Mouse (Mus musculus) embryonic facial prominence, embryonic 14.5 days (tissue): ENCODE data around the gene Atg14. TPM values are rescaled to one million over a fixed set of nuclear protein-coding genes. Genes with fewer than 3 reads are reported as not detected.
"Not testable (repeated sequence)": the region's sequence is repeated elsewhere in the genome, so short reads cannot be mapped to it uniquely, and the experiment has no call there.

Experiments
- ATAC-seq: fragments of 200-750 bp; cut with Nextera tagmentation; 2 replicates; pipeline ENCODE4 v1.8.0; 2017; ENCODE audit warnings: low read depth, moderate number of reproducible peaks, moderate TSS enrichment
- DNase-seq: peaks from one replicate; pipeline ENCODE4 v3.0.0-alpha.2; 2015; ENCODE audit warnings: low spot score
- H3K27ac ChIP-seq: fragments of 300-500 bp; sonication (generic); replicated peaks from 2 replicates; pipeline ENCODE4 v1.5.1; 2014; ENCODE audit warnings: low read depth, mild to moderate bottlenecking, low read length, moderate library complexity
- H3K27me3 ChIP-seq: fragments of 300-500 bp; sonication (generic); replicated peaks from 2 replicates; pipeline ENCODE4 v1.6.1; 2014; ENCODE audit warnings: low read length; ENCODE audit not compliant: control insufficient read depth, insufficient read depth
- H3K36me3 ChIP-seq: fragments of 300-500 bp; sonication (generic); 2 replicates; pipeline ENCODE4 v1.6.1; 2014; ENCODE audit warnings: low read length, mixed read lengths; ENCODE audit not compliant: control insufficient read depth, insufficient read depth
- H3K4me1 ChIP-seq: fragments of 300-500 bp; sonication (generic); 2 replicates; pipeline ENCODE4 v1.6.1; 2014; ENCODE audit warnings: antibody characterized with exemption, low read length; ENCODE audit not compliant: control insufficient read depth, insufficient read depth
- H3K4me2 ChIP-seq: fragments of 300-500 bp; sonication (generic); 2 replicates; pipeline ENCODE4 v1.6.1; 2014; ENCODE audit warnings: low read depth, mild to moderate bottlenecking, low read length, moderate library complexity, mixed read lengths
- H3K4me3 ChIP-seq: fragments of 300-500 bp; sonication (generic); 2 replicates; pipeline ENCODE4 v1.5.1; 2014; ENCODE audit warnings: low read depth, mild to moderate bottlenecking, low read length
- H3K9ac ChIP-seq: fragments of 300-500 bp; sonication (generic); 2 replicates; pipeline ENCODE4 v1.6.1; 2014; ENCODE audit warnings: low read depth, mild to moderate bottlenecking, low read length, moderate library complexity, mixed read lengths
- H3K9me3 ChIP-seq: fragments of 300-500 bp; sonication (generic); 2 replicates; pipeline ENCODE4 v1.6.1; 2016; ENCODE audit warnings: low read length; ENCODE audit not compliant: control insufficient read depth
- WGBS: fragments of 180-500 bp; shearing (Covaris S2); extraction: QIAGEN DNeasy Blood & Tissue Kit; methylation state at CpG from one replicate; pipeline ENCODE4 v1.1.7; 2014; 5-methylcytosine and 5-hydroxymethylcytosine counted together
- polyA plus RNA-seq: library from polyadenylated mRNA; unstranded; fragments of >200 nt; fragmentation: Nextera tagmentation; extraction: Ambion mirVana; gene quantifications from 2 replicates; pipeline ENCODE4 v1.2.1, GENCODE M21; 2014

Atg14 gene
- polyA plus RNA-seq: 12.5 and 14.4 TPM in 2 replicates

DNA sequence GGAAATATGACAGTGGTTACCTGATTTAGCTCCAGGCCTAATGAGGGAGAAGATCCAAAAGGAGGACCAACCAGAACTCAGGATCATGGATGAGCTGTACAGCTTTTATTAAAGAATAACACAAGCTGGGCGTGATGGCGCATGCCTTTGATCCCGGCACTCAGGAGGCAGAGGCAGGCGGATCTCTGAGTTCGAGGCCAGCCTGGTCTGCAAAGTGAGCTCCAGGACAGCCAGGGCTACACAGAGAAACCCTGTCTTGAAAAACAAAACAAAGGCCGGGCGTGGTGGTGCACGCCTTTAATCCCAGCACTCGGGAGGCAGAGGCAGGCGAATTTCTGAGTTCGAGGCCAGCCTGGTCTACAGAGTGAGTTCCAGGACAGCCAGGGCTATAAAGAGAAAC lies at the start of gene Atg14:
Atg14 (minus strand) TSS at position 101 of the 400 bp plus-strand sequence.
- DNase-seq, H3K4me1 ChIP-seq, H3K4me2 ChIP-seq, H3K27ac ChIP-seq, H3K9ac ChIP-seq, H3K4me3 ChIP-seq, H3K27me3 ChIP-seq, H3K36me3 ChIP-seq, H3K9me3 ChIP-seq, ATAC-seq: not testable (repeated sequence)
- WGBS: 90% methylated on average over 11 of the region's 11 CpGs

DNA sequence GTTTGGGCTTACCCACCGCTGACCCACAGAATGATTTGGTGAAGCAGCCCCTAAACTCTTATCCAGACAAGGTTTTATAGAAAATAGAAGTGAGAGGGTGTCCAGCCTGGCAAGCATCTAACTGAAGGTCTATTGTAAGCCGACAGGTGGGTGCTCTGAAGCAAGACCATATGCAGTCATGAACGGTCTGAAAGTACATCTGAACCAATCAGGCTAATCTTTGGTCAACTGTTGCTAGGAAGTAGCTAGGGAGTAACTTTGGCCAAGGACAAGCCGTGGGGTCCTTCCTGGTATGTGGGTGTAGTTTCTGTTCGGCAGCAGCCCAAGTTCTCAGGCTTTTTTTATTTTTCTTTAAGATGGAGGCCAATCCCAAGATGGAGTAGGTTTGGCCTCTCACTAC lies 48.4 kb upstream of the Atg14 start:
- H3K27ac ChIP-seq: no peak overlapping the region
- ATAC-seq (no peak), DNase-seq (no peak)
- H3K9ac ChIP-seq: no peak overlapping the region
- H3K9me3 ChIP-seq: no peaks in the 10 kb centered on the region
- H3K4me2 ChIP-seq: no peak overlapping the region
- H3K4me3 ChIP-seq: no peak overlapping the region
- H3K27me3 ChIP-seq: no peaks in the 10 kb centered on the region
- H3K36me3 ChIP-seq: no peaks in the 10 kb centered on the region
- H3K4me1 ChIP-seq: no peaks in the 10 kb centered on the region
- WGBS: 87% methylated on average over 5 of the region's 5 CpGs

DNA sequence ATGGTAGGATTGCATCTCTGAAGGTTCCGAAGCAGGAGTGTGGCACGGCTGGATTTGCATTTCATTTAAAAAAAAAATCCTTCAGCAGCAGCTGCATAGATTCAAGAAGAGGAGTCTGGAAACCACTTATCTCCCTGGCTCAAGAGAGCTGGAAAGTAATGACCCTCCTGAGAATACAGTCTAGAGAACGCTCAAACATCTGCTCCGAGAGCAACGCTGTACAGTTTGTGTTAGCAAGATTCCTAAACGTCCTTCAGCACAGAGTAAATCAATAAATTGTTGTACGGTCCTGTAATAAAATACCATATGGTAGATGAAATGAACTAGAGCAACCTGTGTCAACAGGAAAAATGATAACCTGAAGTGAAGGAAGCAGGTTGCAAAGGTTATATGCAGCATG lies 42.8 kb upstream of the Atg14 start:
- Histone ChIP-seq H3K4me3 (no peak overlapping the region), H3K27me3 (no peaks in the 10 kb centered on the region), H3K9ac (no peak overlapping the region), H3K4me2 (no peak overlapping the region), H3K9me3 (no peaks in the 10 kb centered on the region), H3K4me1 (no peaks in the 10 kb centered on the region), H3K27ac (no peak overlapping the region), H3K36me3 (no peaks in the 10 kb centered on the region)
- peak; percentile 38 for DNase-seq
- no peak for ATAC-seq
- 51% methylated on average over 7 of the region's 7 CpGs for WGBS

DNA sequence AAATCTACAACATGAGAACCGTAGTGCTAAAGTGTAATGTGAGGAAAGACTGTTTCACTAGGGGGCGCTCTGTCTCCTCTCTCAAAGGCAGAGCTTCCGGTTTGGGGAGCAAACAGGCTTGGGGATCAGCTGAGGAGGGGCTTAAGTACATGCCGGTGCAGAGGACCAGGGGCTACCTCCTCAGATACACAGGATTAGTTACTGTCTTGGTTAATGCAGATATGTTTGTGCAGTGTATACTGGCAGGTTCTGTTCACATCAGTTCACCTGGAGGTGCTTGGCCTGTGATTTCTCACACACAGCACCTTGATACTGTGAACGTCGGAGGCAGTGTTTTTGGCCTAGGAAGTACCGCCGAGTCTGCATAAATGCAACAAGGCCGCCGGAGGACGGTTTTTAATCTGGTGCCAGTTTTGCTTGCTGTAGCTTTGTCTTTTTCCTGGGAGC lies 27.5 kb upstream of the Atg14 start:
- Histone ChIP-seq H3K9me3 (no peaks in the 10 kb centered on the region), H3K4me2 (peak overlapping the region; percentile 54), H3K4me1 (no peaks in the 10 kb centered on the region), H3K27me3 (no peaks in the 10 kb centered on the region), H3K27ac (no peak overlapping the region), H3K36me3 (no peaks in the 10 kb centered on the region), H3K9ac (peak overlapping the region; percentile 38; the same call in 1 of the 2 replicates), H3K4me3 (peak overlapping the region; percentile 25)
- peak; percentile 88 for DNase-seq
- WGBS: 14% methylated on average over 11 of the region's 11 CpGs
- peak; percentile 44 for ATAC-seq

DNA sequence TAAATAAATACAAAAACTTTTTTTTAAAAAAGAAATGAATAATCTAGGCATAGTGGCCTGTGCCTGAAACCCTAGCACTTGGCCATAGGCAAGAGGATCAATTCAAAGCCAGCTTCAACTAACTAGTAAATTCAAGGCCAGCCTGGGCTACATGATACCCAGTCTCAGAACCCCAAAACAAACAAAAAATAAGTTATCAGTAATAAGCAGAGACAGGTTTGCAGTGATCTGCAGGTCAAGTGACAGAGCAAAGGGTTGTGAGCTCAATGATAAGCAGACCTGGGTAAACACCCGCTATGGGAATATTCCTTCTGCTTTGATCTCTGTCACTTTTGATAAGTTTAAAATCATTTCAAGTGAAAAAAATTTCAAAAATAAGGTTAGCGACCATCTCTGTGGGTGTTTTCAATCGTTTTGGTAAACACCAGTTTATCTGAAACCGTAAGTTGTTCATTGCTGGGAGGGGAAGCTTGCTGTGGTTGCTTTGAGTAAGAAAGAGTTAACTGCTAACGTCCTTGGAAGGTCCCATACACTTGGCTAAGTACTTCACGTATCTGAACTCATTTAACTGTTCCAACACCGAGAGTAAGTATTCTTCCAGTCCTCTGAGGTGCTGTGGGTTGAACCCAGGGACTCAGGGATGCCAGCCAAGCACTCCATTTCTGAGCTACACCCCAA lies 24.1 kb upstream of the Atg14 start:
- WGBS: 40% methylated on average over 7 of the region's 7 CpGs

DNA sequence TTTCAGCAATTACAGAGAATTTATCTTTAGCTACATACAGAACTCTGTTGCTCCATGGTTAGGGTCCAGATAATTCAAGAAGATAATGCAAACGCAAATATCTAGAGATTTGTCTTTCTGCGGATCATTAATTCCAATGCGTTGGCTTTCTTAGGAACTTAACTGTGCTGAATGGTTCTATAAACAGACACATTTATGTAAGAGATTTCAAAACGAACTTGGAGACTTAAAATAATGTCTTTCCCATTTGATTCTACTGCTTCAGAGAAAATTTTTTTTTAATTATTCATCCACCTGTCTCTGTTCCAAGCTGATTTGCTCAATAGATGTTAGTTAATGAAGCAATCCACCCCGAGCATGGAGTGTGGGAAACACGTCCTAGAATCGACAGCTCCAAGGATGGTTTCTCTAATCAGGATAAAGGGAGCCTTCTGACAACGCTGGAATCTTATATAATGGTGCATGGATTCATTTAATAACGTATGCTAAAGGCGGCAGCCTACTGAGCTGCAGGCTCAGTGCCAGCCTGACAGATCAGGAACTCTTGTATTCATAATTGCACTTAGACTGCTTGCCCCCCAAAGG lies 20.0 kb upstream of the Atg14 start:
- ATAC-seq (no peak), DNase-seq (no peak)
- 71% methylated on average over 10 of the region's 10 CpGs for WGBS
- Histone ChIP-seq H3K9me3 (no peaks in the 10 kb centered on the region), H3K27ac (no peak overlapping the region), H3K27me3 (no peaks in the 10 kb centered on the region), H3K4me3 (no peak overlapping the region), H3K4me1 (no peaks in the 10 kb centered on the region), H3K9ac (no peak overlapping the region), H3K4me2 (no peak overlapping the region), H3K36me3 (no peaks in the 10 kb centered on the region)

More for the DNA sequence above, 24.1 kb upstream of the Atg14 start:
- H3K4me3 ChIP-seq: no peak overlapping the region
- H3K9me3 ChIP-seq: no peaks in the 10 kb centered on the region
- H3K27ac ChIP-seq: no peak overlapping the region
- H3K9ac ChIP-seq: no peak overlapping the region
- no peaks in the 10 kb centered on the region for H3K27me3 ChIP-seq
- DNase-seq (no peak), ATAC-seq (no peak)
- H3K4me2 ChIP-seq: no peak overlapping the region
- no peaks in the 10 kb centered on the region for H3K4me1 ChIP-seq
- no peaks in the 10 kb centered on the region for H3K36me3 ChIP-seq

DNA sequence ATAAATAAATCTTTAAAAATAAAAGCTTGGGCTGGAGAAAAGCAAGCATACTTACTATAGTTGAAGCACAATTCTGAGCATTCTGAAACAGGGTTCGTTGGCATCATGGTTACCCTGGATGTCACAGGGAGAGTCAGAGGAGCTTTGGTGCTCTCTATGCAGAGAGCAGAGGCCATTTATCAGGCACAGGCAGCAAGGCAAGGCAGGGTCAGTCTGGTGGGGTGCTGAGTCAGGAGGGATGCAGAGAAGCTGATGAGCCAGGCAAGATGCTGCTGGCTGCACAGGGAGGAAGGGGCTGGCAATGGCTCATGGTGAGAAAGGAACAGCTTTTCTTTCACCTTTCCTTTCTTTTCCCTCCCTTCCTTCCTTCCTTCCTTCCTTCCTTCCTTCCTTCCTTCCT lies 19.0 kb upstream of the Atg14 start:
- no peak for DNase-seq
- ATAC-seq: no peak
- H3K9ac ChIP-seq: no peak overlapping the region
- H3K9me3 ChIP-seq: no peaks in the 10 kb centered on the region
- H3K27ac ChIP-seq: no peak overlapping the region
- no peak overlapping the region for H3K4me3 ChIP-seq
- 86% methylated on average over 1 of the region's 1 CpGs for WGBS
- no peak overlapping the region for H3K4me2 ChIP-seq
- H3K27me3 ChIP-seq: no peaks in the 10 kb centered on the region
- no peaks in the 10 kb centered on the region for H3K36me3 ChIP-seq
- no peaks in the 10 kb centered on the region for H3K4me1 ChIP-seq

DNA sequence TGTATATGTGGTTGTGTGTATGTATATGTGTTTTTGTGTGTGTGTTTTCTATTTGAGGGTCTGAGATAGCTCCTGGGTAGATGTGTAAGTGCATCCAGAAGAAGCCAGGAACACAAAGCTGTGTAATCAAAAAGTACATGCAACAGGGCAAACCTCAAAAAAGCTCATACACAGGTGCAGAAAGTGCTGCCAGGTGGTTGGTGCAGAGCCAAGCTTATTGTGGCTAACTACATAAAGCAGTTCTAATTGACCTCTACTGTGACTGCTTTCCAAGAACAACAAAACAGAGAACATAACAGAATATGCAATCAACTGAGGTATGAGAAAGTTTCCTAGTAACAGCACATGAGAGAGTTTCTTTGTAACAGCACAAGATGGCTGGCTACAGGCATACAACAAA lies 13.9 kb upstream of the Atg14 start:
- H3K9me3 ChIP-seq: no peaks in the 10 kb centered on the region
- H3K4me1 ChIP-seq: no peaks in the 10 kb centered on the region
- no peak overlapping the region for H3K4me3 ChIP-seq
- no peaks in the 10 kb centered on the region for H3K27me3 ChIP-seq
- DNase-seq (no peak), ATAC-seq (no peak)
- no peak overlapping the region for H3K4me2 ChIP-seq
- no peak overlapping the region for H3K9ac ChIP-seq
- H3K27ac ChIP-seq: no peak overlapping the region
- no peaks in the 10 kb centered on the region for H3K36me3 ChIP-seq

DNA sequence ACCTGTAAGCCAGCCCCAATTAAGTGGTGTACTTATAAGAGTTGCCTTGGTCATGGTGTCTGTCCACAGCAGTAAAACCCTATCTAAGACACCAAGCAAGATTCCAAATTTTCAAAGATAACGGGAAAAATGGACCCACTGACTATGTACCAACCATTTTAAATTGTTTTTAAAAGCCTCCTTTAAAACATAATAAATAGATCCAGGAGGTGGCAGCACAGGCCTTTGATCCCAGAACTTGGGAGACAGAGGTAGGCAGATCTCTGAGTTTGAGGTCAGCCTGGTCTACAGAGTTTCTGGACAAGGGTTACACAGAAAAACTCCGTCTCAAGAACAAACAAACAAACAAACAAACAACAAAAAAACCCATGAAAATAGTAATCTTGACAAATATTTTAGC lies 11.2 kb upstream of the Atg14 start:
- Histone ChIP-seq H3K27me3 (no peaks in the 10 kb centered on the region), H3K9ac (no peak overlapping the region), H3K4me2 (no peak overlapping the region), H3K36me3 (no peaks in the 10 kb centered on the region), H3K9me3 (no peaks in the 10 kb centered on the region), H3K4me1 (no peaks in the 10 kb centered on the region), H3K4me3 (no peak overlapping the region), H3K27ac (no peak overlapping the region)
- 64% methylated on average over 2 of the region's 2 CpGs for WGBS
- DNase-seq (no peak), ATAC-seq (no peak)
